Mouse (Mus musculus): ENCODE results near the gene Acaa1a.

Acaa1a gene

GRCm38 (mm10) chr9:119339558-119340211 is at the start of gene Acaa1a:
Gene Acaa1a, plus strand, starts transcription at chr9:119339676.
- peak; percentile 90 for DNase-seq (ENCODE audit: low read depth, low spot score)

GRCm38 (mm10) chr9:119290791-119291190 is 48.7 kb upstream of the Acaa1a start:
- no peak for DNase-seq (ENCODE audit: low read depth, low spot score)

GRCm38 (mm10) chr9:119297696-119298095 is 41.8 kb upstream of the Acaa1a start:
- no peak for DNase-seq (ENCODE audit: low read depth, low spot score)

GRCm38 (mm10) chr9:119298563-119298962 is 40.9 kb upstream of the Acaa1a start:
- no peak for DNase-seq (ENCODE audit: low read depth, low spot score)

GRCm38 (mm10) chr9:119305863-119306262 is 33.6 kb upstream of the Acaa1a start:
- DNase-seq (ENCODE audit: low read depth, low spot score), result no peak

GRCm38 (mm10) chr9:119309067-119309466 is 30.4 kb upstream of the Acaa1a start:
- no peak for DNase-seq (ENCODE audit: low read depth, low spot score)

- no peak for DNase-seq (ENCODE audit: low read depth, low spot score)
These were observed 26.4 kb upstream of the Acaa1a start for GRCm38 (mm10) chr9:119313096-119313495.

GRCm38 (mm10) chr9:119318891-119319290 is 20.6 kb upstream of the Acaa1a start:
- DNase-seq (ENCODE audit: low read depth, low spot score), result no peak

- DNase-seq (ENCODE audit: low read depth, low spot score), result no peak
These were observed 19.0 kb upstream of the Acaa1a start for GRCm38 (mm10) chr9:119320446-119320845.

GRCm38 (mm10) chr9:119320946-119321345 is 18.5 kb upstream of the Acaa1a start:
- peak; percentile 26 for DNase-seq (ENCODE audit: low read depth, low spot score)

GRCm38 (mm10) chr9:119321392-119322229 is 17.9 kb upstream of the Acaa1a start:
- DNase-seq (ENCODE audit: low read depth, low spot score), result no peak

- peak; percentile 100 for DNase-seq (ENCODE audit: low read depth, low spot score)
These were observed 16.9 kb upstream of the Acaa1a start, which contains the start of gene Oxsr1 for GRCm38 (mm10) chr9:119322289-119323259. Gene Oxsr1, minus strand, starts transcription at chr9:119322427.

- no peak for DNase-seq (ENCODE audit: low read depth, low spot score)
These were observed 16.2 kb upstream of the Acaa1a start for GRCm38 (mm10) chr9:119323260-119323645.

GRCm38 (mm10) chr9:119324130-119324529 is 15.3 kb upstream of the Acaa1a start:
- peak; percentile 13 for DNase-seq (ENCODE audit: low read depth, low spot score)

- DNase-seq (ENCODE audit: low read depth, low spot score), result no peak
These were observed 11.0 kb upstream of the Acaa1a start for GRCm38 (mm10) chr9:119328488-119328887.

GRCm38 (mm10) chr9:119330186-119330963 is 9.1 kb upstream of the Acaa1a start:
- no peak for DNase-seq (ENCODE audit: low read depth, low spot score)

- no peak for DNase-seq (ENCODE audit: low read depth, low spot score)
These were observed 5.2 kb upstream of the Acaa1a start for GRCm38 (mm10) chr9:119334324-119334723.

GRCm38 (mm10) chr9:119334834-119335233 is 4.6 kb upstream of the Acaa1a start:
- DNase-seq (ENCODE audit: low read depth, low spot score), result no peak

GRCm38 (mm10) chr9:119335571-119335970 is 3.9 kb upstream of the Acaa1a start:
- DNase-seq (ENCODE audit: low read depth, low spot score), result no peak

GRCm38 (mm10) chr9:119337842-119338241 is 1.6 kb upstream of the Acaa1a start:
- DNase-seq (ENCODE audit: low read depth, low spot score), result no peak

- no peak for DNase-seq (ENCODE audit: low read depth, low spot score)
These were observed 1.1 kb upstream of the Acaa1a start for GRCm38 (mm10) chr9:119338350-119338749.
